Mouse (Mus musculus) thymus, postnatal 4 days (tissue): ENCODE measurements around the gene Padi2.

Source experiments
- DNase-seq: peaks from one replicate; pipeline ENCODE4 v3.0.0; 2021

Gene Padi2

GRCm38 (mm10) chr4:140882365-140882764 lies 23.8 kb upstream of the Padi2 start:
- no peak for DNase-seq

GRCm38 (mm10) chr4:140882981-140883380 lies 23.2 kb upstream of the Padi2 start:
- DNase-seq: no peak

- DNase-seq: no peak
These were observed 22.3 kb upstream of the Padi2 start for GRCm38 (mm10) chr4:140883852-140884251.

GRCm38 (mm10) chr4:140891525-140892162 lies 14.5 kb upstream of the Padi2 start:
- no peak for DNase-seq

GRCm38 (mm10) chr4:140892163-140892530 lies 14.0 kb upstream of the Padi2 start:
- no peak for DNase-seq

- DNase-seq: peak; percentile 43
These were observed 1.2 kb upstream of the Padi2 start for GRCm38 (mm10) chr4:140904776-140905425.

GRCm38 (mm10) chr4:140905426-140905871 lies 695 bp upstream of the Padi2 start:
- peak; percentile 51 for DNase-seq

GRCm38 (mm10) chr4:140906827-140907280 lies 710 bp downstream of the Padi2 start:
- peak; percentile 22 for DNase-seq

GRCm38 (mm10) chr4:140907306-140908024 lies 1.3 kb downstream of the Padi2 start:
- DNase-seq: peak; percentile 11

GRCm38 (mm10) chr4:140908627-140909026 lies 2.5 kb downstream of the Padi2 start:
- no peak for DNase-seq

- peak; percentile 6 for DNase-seq
These were observed 3.4 kb downstream of the Padi2 start for GRCm38 (mm10) chr4:140909536-140909935.

GRCm38 (mm10) chr4:140910661-140911310 lies 4.6 kb downstream of the Padi2 start:
- DNase-seq: peak; percentile 8

- DNase-seq: no peak
These were observed 5.3 kb downstream of the Padi2 start for GRCm38 (mm10) chr4:140911416-140911815.

- DNase-seq: peak; percentile 3
These were observed 6.2 kb downstream of the Padi2 start for GRCm38 (mm10) chr4:140912271-140912833.

- DNase-seq: no peak
These were observed 7.4 kb downstream of the Padi2 start for GRCm38 (mm10) chr4:140913565-140913964.

GRCm38 (mm10) chr4:140914731-140915131 lies 8.6 kb downstream of the Padi2 start:
- DNase-seq: peak; percentile 7

GRCm38 (mm10) chr4:140915235-140915634 lies 9.1 kb downstream of the Padi2 start:
- DNase-seq: no peak

GRCm38 (mm10) chr4:140916296-140916695 lies 10.2 kb downstream of the Padi2 start:
- no peak for DNase-seq

- peak; percentile 6 for DNase-seq
These were observed 11.3 kb downstream of the Padi2 start for GRCm38 (mm10) chr4:140917451-140917850.

GRCm38 (mm10) chr4:140919974-140920836 lies 14.1 kb downstream of the Padi2 start:
- DNase-seq: no peak

GRCm38 (mm10) chr4:140922508-140922907 lies 16.4 kb downstream of the Padi2 start:
- DNase-seq: no peak

GRCm38 (mm10) chr4:140925648-140926047 lies 19.5 kb downstream of the Padi2 start:
- no peak for DNase-seq
